In genomic region chr2:35338707-35339106, GRCm38 (mm10) we compare ENCODE assay signal across 14 mouse cellular contexts. TPM values are rescaled to one million over a fixed set of nuclear protein-coding genes. Genes with fewer than 3 reads are reported as not detected.
DNase-seq lines count a peak whose midpoint lies in the region; ATAC-seq and TF ChIP-seq lines count a peak whose summit lies in the region.
"Had no signal": no experiment of that assay in that cellular context is flagged by ENCODE, and none has a peak within 500 bp of the region (broad histone marks: within the 10 kb centered on the region; RNA-seq: fewer than 3 reads in every experiment).

No protein-coding gene starts in this region.

- H3K27ac ChIP-seq in kidney, embryonic 15.5 days = peak overlapping the region; percentile 11
- H3K27ac ChIP-seq in gastrocnemius, adult 2 months = peak overlapping the region; percentile 96
- H3K27ac ChIP-seq in intestine, postnatal 0 days (ENCODE audit: low read depth, low read length) = peak overlapping the region; percentile 71
- no peak overlapping the region for H3K27ac ChIP-seq in midbrain, embryonic 10.5 days (replicated peaks)
- H3K27ac ChIP-seq in cerebellum, adult 2 months (ENCODE audit: insufficient read depth, low read length) = no peak overlapping the region
- H3K27ac ChIP-seq: hindbrain, embryonic 13.5 days; left cerebral cortex, adult 2 months; midbrain, embryonic 15.5 days had no signal

- no peak overlapping the region for H3K4me3 ChIP-seq in kidney, embryonic 15.5 days (replicated peaks)
- peak overlapping the region; percentile 28 for H3K4me3 ChIP-seq in gastrocnemius, adult 2 months
- H3K4me3 ChIP-seq in intestine, postnatal 0 days (ENCODE audit: low read depth, low read length) = no peak overlapping the region
- H3K4me3 ChIP-seq in myocyte = no peak overlapping the region
- H3K4me3 ChIP-seq in midbrain, embryonic 10.5 days = no peak overlapping the region
- H3K4me3 ChIP-seq in cerebellum, adult 2 months (replicated peaks; ENCODE audit: insufficient read depth, low read depth, low read length) = no peak overlapping the region
- H3K4me3 ChIP-seq: hindbrain, embryonic 13.5 days; left cerebral cortex, adult 2 months; midbrain, embryonic 15.5 days had no signal

- H3K4me1 ChIP-seq in kidney, embryonic 15.5 days = peaks cover 21% of the 10 kb centered on the region
- H3K4me1 ChIP-seq in intestine, postnatal 0 days (replicated peaks; ENCODE audit: control insufficient read depth, insufficient read depth, low read length) = peaks cover 5% of the 10 kb centered on the region; the same call in 1 of the 2 replicates
- H3K4me1 ChIP-seq in midbrain, embryonic 10.5 days = peaks cover 31% of the 10 kb centered on the region
- H3K4me1 ChIP-seq in cerebellum, adult 2 months (ENCODE audit: control insufficient read depth, insufficient read depth, low read length) = no peaks in the 10 kb centered on the region

- no peak for TF ChIP-seq CTCF in gastrocnemius, adult 2 months (IDR thresholded peaks at IDR 0.05)
- TF ChIP-seq CTCF in intestine, postnatal 0 days (IDR thresholded peaks at IDR 0.05; ENCODE audit: low read depth) = no peak
- TF ChIP-seq CTCF in cerebellum, adult 2 months (IDR thresholded peaks at IDR 0.05; ENCODE audit: borderline replicate concordance, insufficient read depth, low read depth, low read length) = no peak

- peaks cover 26% of the 10 kb centered on the region for H3K79me2 ChIP-seq in myocyte (ENCODE audit: control insufficient read depth, insufficient read depth)

- H3K4me2 ChIP-seq in kidney, embryonic 15.5 days = no peak overlapping the region
- H3K4me2 ChIP-seq in intestine, postnatal 0 days (replicated peaks; ENCODE audit: low read depth) = no peak overlapping the region; the same call in 1 of the 2 replicates
- H3K4me2 ChIP-seq in myocyte (ENCODE audit: low read depth) = peak overlapping the region; percentile 99
- H3K4me2 ChIP-seq: hindbrain, embryonic 13.5 days; midbrain, embryonic 15.5 days had no signal

- H3K9me3 ChIP-seq in kidney, embryonic 15.5 days (replicated peaks) = no peaks in the 10 kb centered on the region
- no peaks in the 10 kb centered on the region for H3K9me3 ChIP-seq in intestine, postnatal 0 days (ENCODE audit: control insufficient read depth)
- no peaks in the 10 kb centered on the region for H3K9me3 ChIP-seq in midbrain, embryonic 10.5 days (replicated peaks)
- H3K9me3 ChIP-seq: hindbrain, embryonic 13.5 days; midbrain, embryonic 15.5 days had no signal

- no peak for TF ChIP-seq POLR2A in myocyte (IDR thresholded peaks at IDR 0.05; ENCODE audit: insufficient read length, low read depth)
- no peak for TF ChIP-seq POLR2A in cerebellum, adult 2 months (IDR thresholded peaks at IDR 0.05; ENCODE audit: borderline replicate concordance, insufficient read depth, low read length)

- no peak overlapping the region for H3K9ac ChIP-seq in kidney, embryonic 15.5 days
- no peak overlapping the region for H3K9ac ChIP-seq in intestine, postnatal 0 days (ENCODE audit: low read depth, low read length)
- H3K9ac ChIP-seq: hindbrain, embryonic 13.5 days; midbrain, embryonic 15.5 days had no signal

- H3K27me3 ChIP-seq in kidney, embryonic 15.5 days = no peaks in the 10 kb centered on the region
- H3K27me3 ChIP-seq in intestine, postnatal 0 days (replicated peaks; ENCODE audit: control insufficient read depth, insufficient read depth, low read length) = no peaks in the 10 kb centered on the region
- H3K27me3 ChIP-seq in myocyte (ENCODE audit: control insufficient read depth, insufficient read depth, insufficient read length) = no peaks in the 10 kb centered on the region
- peaks cover 20% of the 10 kb centered on the region for H3K27me3 ChIP-seq in midbrain, embryonic 10.5 days (ENCODE audit: low read depth, poor library complexity, severe bottlenecking)
- H3K27me3 ChIP-seq in cerebellum, adult 2 months (ENCODE audit: control insufficient read depth, insufficient read depth, low read length) = no peaks in the 10 kb centered on the region

- no peaks in the 10 kb centered on the region for H3K36me3 ChIP-seq in kidney, embryonic 15.5 days
- H3K36me3 ChIP-seq in intestine, postnatal 0 days (ENCODE audit: control insufficient read depth, insufficient read depth) = no peaks in the 10 kb centered on the region
- H3K36me3 ChIP-seq in myocyte (ENCODE audit: control insufficient read depth, insufficient read depth) = no peaks in the 10 kb centered on the region
- no peaks in the 10 kb centered on the region for H3K36me3 ChIP-seq in midbrain, embryonic 10.5 days
- H3K36me3 ChIP-seq: hindbrain, embryonic 13.5 days; midbrain, embryonic 15.5 days had no signal

- intact Hi-C loops in gastrocnemius, adult 2 months (cut with DNase I) = no loop called here

- no peak overlapping the region for H3ac ChIP-seq in myocyte (ENCODE audit: control insufficient read depth, insufficient read length)

- no peak for DNase-seq in kidney, adult 8-10 months
- peak; percentile 75 for DNase-seq in gastrocnemius, adult 2 months
- DNase-seq in layer of hippocampus, adult 11-12 months (ENCODE audit: low spot score) = no peak
- no peak for DNase-seq in midbrain, embryonic 10.5 days (ENCODE audit: low spot score)
- no peak for DNase-seq in cerebellum, adult 2 months
- DNase-seq: cerebellum, postnatal 36 days; thymus, adult 2 months had no signal

- ATAC-seq in kidney, embryonic 15.5 days (replicated peaks; ENCODE audit: low FRiP score) = no peak
- no peak for ATAC-seq in intestine, postnatal 0 days
- ATAC-seq: midbrain, embryonic 15.5 days had no signal

- WGBS in kidney, embryonic 15.5 days = 76% methylated on average over 6 of the region's 6 CpGs
- 27% methylated on average over 6 of the region's 6 CpGs for WGBS in intestine, postnatal 0 days
- WGBS in midbrain, embryonic 10.5 days = 92% methylated on average over 6 of the region's 6 CpGs
- WGBS in cerebellum, adult 2 months = 80% methylated on average over 6 of the region's 6 CpGs

TF ChIP-seq in myocyte, 11 proteins besides CTCF, POLR2A, EP300 and RAD21:
- no peak for TF ChIP-seq TCF3 (IDR thresholded peaks at IDR 0.05; ENCODE audit: insufficient read length, low read depth)
- TF ChIP-seq CEBPB (IDR thresholded peaks at IDR 0.05; ENCODE audit: insufficient read depth, poor library complexity, severe bottlenecking) = peak; percentile 56; the same call in 1 of the 2 replicates
TF ChIP-seq in myocyte: peak in this region for 1.

RNA-seq across cellular contexts. Expression of gene Stom, which starts 1.9 kb away (rescaled TPM):
- polyA plus RNA-seq in kidney, embryonic 15.5 days (2015; fragmentation: Nextera tagmentation; extraction: Ambion mirVana) = 31.6 and 34.1 TPM in 2 replicates
- total RNA-seq in gastrocnemius, adult 2 months (2021) = 10 to 100 TPM; 17.1 to 30.1 TPM
- 39.9 and 45.6 TPM in 2 replicates for polyA plus RNA-seq in intestine, postnatal 0 days (2015; fragmentation: Nextera tagmentation; extraction: Ambion mirVana)
- 170 TPM for polyA plus RNA-seq in myocyte (2012; fragmentation: generic; extraction: Trizol)
- polyA plus RNA-seq in midbrain, embryonic 10.5 days (2016; fragmentation: Nextera tagmentation; extraction: Ambion mirVana) = 12.8 and 13.0 TPM in 2 replicates
- polyA plus RNA-seq in cerebellum, adult 2 months (2012; rRNA removed) = 14.9 and 17.0 TPM in 2 replicates

RNA-seq across cellular contexts. Expression of gene 4930568D16Rik, which starts 28.8 kb away (rescaled TPM):
- polyA plus RNA-seq in kidney, embryonic 15.5 days (2015; fragmentation: Nextera tagmentation; extraction: Ambion mirVana) = not detected in 2 replicates
- total RNA-seq in gastrocnemius, adult 2 months (2021) = not detected
- polyA plus RNA-seq in intestine, postnatal 0 days (2015; fragmentation: Nextera tagmentation; extraction: Ambion mirVana) = not detected in 2 replicates
- not detected for polyA plus RNA-seq in myocyte (2012; fragmentation: generic; extraction: Trizol)
- polyA plus RNA-seq in midbrain, embryonic 10.5 days (2016; fragmentation: Nextera tagmentation; extraction: Ambion mirVana) = not detected in 2 replicates
- polyA plus RNA-seq in cerebellum, adult 2 months (2012; rRNA removed) = not detected in 2 replicates
- total RNA-seq: left cerebral cortex, adult 2 months had no signal
- polyA plus RNA-seq: forebrain, embryonic 11.5 days; hindbrain, embryonic 13.5 days; midbrain, embryonic 15.5 days; thymus, adult 2 months had no signal

RNA-seq across cellular contexts. Expression of gene 4930402F06Rik, which starts 58.3 kb away (rescaled TPM):
- not detected in 2 replicates for polyA plus RNA-seq in kidney, embryonic 15.5 days (2015; fragmentation: Nextera tagmentation; extraction: Ambion mirVana)
- total RNA-seq in gastrocnemius, adult 2 months (2021) = not detected
- not detected in 2 replicates for polyA plus RNA-seq in intestine, postnatal 0 days (2015; fragmentation: Nextera tagmentation; extraction: Ambion mirVana)
- not detected for polyA plus RNA-seq in myocyte (2012; fragmentation: generic; extraction: Trizol)
- not detected in 2 replicates for polyA plus RNA-seq in midbrain, embryonic 10.5 days (2016; fragmentation: Nextera tagmentation; extraction: Ambion mirVana)
- not detected in 2 replicates for polyA plus RNA-seq in cerebellum, adult 2 months (2012; rRNA removed)
- total RNA-seq: left cerebral cortex, adult 2 months had no signal
- polyA plus RNA-seq: forebrain, embryonic 11.5 days; hindbrain, embryonic 13.5 days; midbrain, embryonic 15.5 days; thymus, adult 2 months had no signal

Comparison
In these comparisons a context has a peak if more than half of its experiments do, and no peak if none do; other contexts are left out.
1. H3K27ac ChIP-seq: peak in kidney, embryonic 15.5 days (single experiment), gastrocnemius, adult 2 months (single experiment) and intestine, postnatal 0 days (single experiment); none in midbrain, embryonic 10.5 days (single experiment) and cerebellum, adult 2 months (single experiment).